Mouse (Mus musculus) ovary, postnatal 36 days (tissue): ENCODE data around the gene Scpep1.

Source experiments
- DNase-seq: peaks from one replicate; pipeline ENCODE4 v3.0.0; 2022; ENCODE audit warnings: low spot score, mixed read lengths

Scpep1 gene

DNA sequence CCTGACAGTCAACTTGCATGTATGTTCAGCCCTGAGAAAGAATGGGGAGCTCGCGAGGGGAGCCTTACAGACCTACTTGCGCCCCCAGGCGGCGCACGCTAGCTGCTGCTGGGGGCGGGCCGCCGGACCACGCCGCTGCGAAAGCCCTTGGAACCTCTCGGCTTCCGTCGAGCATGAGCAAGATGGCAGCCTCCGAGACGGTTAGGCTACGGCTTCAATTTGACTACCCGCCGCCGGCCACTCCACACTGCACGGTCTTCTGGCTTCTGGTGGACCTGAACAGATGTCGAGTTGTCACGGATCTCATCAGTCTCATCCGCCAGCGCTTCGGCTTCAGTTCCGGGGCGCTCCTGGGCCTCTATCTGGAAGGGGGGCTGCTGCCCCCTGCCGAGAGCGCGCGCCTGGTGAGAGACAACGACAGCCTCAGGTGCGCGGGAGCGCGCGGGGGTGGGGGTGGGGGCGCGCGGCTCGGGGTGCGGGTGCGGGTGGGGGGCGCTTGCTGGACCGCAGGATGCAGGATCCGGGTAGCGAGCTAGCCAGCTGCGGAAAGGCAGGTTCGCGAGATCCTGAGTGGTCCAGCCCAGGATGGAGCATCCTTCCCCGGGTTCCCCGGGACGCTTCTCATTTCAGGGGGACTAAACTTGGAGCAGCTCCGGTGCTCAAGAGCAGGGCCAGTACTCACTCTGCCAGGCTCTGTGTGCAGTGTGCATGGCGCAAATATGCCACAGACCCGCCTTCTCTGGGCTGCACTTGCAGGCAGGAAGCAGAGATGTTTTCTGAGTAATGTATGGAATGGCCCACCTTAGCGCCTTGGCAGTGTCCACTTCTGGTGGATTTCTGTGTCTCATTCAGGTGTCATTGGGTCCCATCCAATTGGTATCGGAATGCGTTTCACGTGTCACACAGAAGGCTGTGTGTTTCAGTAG, 18.8 kb upstream of the Scpep1 start:
- DNase-seq = peak; percentile 93

DNA sequence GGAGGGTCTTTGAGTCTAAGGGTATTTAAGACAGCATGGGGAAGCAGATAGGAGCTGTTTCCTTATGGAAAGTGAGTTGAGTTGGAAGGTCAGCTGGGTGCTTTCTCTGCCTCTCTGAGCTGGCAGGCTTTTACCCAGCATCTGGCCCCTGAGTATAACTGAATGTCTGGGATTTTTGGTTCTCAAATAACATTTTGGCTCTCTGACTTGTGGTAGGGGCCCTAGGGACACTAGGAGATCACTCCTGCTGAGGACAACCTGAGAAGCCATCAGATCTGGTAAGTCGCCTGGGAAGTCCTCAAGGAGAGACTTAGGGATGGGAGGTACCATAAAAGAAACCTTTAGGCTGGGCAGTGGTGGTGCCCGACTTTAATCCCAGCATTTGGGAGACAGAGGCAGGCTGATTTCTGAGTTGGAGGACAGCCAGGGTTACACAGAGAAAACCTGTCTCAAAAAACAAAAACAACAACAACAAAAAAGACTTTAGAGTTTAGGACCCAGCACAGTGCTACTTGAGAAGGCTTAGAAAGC, 15.0 kb upstream of the Scpep1 start, which contains the start of gene Coil:
Gene Coil, plus strand, starts transcription at position 51 of the 531 bp plus-strand sequence.
- no peak for DNase-seq

DNA sequence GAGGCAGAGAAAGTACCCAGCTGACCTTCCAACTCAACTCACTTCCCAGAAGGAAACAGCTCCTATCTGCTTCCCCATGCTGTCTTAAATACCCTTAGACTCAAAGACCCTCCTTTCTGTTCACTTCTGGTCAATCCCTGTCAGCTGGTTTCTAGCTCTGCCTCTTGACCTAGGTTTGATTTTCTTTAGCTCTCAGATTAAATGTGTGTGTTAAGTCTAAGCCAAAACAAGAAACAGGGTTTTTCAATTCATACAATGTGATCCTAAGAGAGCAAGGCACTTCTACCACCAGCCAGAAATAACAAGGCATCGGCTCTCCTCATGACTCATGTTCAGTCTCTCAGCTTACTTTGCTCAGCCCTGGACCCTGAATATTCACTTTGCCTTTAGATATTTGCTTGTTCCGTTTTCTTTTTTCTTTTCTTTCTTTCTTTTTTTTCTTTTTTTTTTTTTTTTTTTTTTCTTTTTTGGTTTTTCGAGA, 11.7 kb upstream of the Scpep1 start, which contains the start of gene Elobl:
Gene Elobl, minus strand, starts transcription at position 51 of the 481 bp plus-strand sequence.
- no peak for DNase-seq

DNA sequence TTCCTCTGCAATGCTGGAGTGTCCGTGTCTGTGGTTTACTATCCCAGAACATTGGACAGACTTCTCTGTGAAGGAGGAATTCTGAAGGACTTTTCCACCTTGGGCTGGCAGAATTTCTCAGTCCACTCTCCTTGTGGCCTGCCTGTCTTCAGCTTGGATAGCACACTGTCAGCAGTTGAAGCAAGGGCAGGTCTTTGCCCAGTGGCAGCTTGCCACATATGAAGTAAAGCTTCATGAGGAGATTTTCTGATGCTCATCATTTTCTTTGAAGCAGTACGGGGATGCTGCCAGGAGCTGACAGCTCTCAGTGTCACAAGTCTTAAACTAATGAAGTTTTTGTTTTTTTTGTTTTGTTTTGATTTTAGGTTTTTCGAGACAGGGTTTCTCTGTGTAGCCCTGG, 3.6 kb upstream of the Scpep1 start:
- DNase-seq = no peak

DNA sequence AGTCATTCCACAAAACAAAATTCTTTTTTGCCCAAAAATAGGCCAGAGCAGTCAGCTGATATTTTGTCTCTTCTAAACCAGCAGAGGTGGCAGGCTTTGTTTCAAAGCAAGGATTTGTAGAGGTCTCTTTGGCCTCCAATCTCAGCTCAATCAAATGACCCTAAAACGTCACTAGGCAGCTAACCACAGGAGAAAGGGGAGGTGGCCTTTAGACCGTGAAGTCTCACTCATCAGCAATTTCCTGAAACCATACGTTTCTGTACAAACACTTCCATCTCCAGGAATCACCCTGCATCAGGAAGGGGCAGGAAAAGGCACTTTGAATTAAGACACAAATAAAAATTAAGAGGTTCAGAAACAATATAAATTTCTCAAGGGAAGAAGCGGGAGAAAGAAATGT, 462 bp downstream of the Scpep1 start:
- no peak for DNase-seq

DNA sequence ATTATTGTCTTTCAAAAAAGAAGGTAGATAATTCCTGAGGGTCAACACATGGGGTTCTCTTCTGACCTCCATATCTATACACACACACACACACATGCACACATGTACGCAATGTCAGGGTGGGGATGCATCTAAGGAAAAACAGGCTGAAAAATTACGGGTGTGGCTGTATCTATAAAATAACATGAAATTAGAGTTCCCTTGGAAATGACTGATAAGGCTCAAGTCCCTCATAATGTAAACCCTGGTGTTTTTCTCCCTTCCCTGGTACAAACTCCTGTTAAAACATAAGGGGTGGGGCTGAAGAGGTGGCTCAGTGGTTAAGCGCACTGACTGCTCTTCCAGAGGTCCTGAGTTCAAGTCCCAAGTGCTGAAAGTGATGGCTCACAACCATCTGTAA, 1.7 kb downstream of the Scpep1 start:
- DNase-seq = no peak

DNA sequence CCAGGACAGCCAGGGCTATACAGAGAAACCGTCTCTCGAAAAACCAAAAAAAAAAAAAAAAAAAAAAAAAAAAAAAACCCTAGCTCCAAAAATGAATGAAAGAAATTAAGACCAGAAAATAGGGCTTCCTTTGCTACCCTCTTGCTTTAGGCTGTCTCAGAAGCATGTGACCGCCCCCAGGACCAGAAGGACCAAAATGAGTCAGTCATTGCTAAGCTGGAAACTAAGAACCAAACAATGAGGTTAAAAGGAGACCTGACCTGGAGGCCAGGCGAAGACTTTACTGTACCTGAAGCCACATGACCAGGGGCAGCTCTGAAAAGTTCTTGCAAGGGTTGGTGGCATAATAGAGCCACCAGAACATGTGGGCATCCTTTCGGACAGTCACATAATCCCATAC, 3.1 kb downstream of the Scpep1 start:
- no peak for DNase-seq

DNA sequence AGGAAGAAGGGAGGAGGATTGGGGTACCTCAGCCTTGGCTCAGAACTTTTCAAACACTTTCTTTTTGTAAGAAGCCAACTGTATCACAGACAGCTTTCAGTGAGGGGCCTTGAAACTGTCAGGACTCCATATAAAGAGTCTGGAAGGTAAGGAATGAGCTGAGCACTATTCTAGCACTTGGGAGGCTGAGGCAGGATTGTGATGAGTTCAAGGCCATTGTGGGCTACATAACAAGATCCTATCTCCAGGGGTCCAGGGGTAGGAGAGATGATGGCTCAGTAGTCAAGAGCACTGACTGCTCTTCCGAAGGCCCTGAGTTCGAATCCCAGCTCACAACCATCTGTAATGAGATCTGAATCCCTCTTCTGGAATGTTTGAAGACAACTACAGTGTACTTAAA, 3.7 kb downstream of the Scpep1 start:
- no peak for DNase-seq

DNA sequence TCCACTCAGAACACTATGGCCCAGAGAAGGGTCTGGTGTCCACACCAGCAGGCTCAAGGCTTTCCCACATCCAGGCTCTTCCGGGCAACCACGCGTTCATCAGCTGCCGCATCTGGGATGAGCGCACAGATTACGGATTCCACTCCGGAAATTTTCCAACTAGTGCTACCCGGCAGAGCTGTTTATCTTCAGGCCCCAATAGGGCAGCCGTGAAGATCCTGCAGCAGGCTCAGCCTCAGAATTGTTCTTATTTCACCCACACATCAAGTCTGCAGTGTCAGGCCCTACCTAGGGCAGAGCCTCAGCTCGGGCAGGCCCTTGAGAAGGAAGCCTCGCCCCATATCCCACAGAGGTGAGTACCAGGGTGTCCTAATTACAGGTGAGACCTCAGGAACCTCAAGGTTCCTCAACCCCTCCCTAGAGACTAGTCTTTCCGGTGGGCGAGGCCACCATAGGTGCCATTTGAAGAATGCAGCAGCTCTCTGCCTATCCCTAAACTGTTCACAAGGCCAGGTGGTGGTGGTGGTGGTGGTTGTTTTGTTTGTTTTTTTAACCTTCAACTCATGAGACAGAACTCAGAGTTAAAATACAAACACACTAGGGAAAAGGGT, 4.5 kb downstream of the Scpep1 start:
- no peak for DNase-seq

DNA sequence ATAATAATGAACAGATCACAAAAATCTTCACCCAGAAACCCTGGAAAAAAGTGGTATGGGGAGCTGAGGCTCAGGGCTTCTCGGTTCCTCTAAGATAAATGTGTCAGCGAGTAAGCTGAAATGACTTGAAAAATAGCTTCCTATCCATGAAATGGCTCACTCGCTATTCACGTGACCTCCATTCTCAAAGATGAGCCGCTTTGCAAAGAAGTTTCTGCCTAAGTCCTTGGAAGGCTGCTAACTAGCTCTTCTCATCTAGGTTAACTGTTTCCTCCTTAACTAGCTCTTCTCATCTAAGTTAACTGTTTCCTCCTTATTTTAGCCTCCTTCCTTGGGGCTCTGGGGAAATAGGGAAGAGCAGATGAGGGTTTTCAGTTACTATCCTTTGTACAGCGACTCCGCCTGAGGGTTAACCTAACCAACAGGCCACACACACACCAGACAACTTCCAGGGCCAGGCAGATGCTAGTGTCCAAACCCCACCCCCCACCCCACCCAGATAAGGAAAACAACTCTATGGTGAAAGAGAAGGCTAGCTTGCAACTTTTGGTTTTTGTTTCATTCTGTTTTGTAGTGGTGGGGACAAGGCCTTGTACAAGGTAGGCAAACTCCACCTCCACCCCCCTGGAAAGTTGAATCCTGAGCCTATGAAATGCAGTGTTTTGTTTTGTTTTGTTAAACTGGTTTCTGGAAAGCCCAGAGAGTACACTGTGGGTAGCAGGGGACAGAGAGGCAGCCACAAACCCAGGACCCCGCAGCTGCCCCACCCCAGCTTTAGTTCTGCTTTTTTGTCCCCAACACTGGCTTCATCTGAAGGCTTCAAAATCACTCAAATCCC, 5.2 kb downstream of the Scpep1 start:
- DNase-seq = no peak

DNA sequence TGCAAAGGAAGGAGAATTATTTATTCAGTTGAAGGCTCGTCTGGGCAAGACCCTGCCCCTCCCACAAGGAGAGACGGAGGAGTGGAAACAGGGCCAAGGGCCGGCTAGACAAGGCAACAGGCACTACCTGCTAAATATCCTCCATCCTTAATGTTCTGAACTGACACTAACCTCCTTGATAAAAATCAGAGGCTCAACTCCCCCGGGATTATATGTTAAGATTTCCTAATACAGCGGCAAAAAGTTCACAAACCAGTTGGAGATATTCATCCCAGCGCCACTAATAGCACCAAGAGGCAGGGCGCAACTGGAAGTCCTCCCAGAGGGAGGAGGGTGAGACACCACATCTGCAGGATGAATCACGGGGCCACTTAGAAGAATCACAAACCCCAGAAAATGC, 6.4 kb downstream of the Scpep1 start:
- no peak for DNase-seq

DNA sequence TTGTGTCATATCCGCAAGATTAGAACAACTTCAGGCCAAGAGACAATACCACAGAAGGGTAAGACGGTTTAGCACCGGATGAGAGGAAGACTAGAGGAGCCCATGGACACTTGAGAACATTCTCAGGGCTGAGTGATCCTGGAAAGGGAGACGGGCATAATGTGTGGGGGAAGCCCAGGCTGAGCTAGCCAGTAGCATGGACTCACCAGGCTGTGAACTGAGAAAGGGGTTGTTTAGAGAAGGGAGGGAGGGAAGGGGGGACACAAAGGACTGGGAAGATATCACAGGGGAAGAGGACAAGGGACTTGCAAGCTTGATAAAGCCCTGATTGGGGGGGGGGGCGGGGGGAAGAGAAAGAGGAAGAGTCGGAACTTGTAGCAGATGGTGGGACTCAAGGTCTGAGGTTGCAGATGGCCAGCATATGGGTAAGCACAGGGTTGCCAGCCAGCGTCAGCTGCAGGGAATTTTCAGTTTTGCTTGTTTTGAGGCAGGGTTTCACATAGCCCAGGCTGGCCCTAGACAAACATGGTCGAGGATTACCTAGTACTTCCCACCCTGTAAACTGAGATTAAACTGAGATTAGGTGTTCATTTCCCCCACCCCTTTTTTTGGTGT, 9.2 kb downstream of the Scpep1 start:
- no peak for DNase-seq

DNA sequence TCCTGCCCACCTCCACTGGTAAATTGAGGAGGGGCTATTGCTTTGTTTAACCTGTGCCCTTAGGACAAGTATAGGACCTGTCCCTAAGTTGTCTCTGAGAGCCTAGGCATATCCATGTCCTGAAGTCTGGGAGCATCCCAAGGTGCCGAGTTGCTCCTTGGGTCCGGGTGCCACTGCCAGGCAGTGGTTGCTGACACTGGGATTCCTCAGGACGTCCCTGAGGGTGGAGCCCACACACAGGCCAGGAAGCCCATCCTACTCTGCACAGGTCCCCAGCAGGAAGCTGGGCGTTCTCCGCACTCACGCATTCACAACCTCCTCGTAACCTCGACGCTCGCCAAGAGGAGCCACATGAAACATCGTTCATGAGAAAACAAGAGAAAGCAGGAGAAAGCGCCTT, 13.8 kb downstream of the Scpep1 start:
- no peak for DNase-seq

DNA sequence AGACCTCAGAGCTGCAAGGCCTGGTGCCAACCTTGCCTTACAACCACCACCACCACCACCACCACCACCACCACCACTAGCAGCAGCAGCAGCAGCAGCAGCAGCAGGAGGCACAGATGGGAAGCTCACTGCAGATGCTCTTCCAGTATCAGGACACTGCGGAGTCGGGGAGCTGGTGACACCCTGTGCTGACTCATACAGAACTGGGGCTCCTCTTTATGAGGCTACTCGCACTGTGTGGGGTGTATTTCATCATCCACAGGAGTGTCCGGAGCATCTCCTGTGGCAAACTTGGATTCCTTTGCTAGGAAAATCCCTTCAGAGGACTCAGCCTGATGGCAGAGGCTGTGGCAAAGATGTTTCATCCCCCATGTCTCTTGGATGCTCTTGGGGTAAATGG, 15.6 kb downstream of the Scpep1 start:
- DNase-seq = no peak

DNA sequence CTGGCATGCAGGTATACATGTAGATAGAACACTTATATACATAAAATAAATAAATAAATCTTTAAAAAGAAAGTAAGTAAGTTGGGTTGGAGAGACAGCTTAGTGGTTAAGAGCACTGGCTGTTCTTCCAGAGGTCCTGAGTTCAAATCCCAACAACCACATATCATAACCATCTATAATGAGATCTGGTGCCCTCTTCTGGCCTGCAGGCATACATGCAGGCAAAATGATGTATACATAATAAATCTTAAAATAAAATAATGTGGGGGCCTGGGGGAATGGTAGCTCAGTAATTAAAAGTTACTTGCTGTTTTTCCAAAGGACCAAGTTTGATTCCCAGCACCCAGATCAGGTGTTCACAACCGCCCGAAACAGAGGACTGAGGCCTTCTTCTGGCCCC, 16.5 kb downstream of the Scpep1 start:
- no peak for DNase-seq

DNA sequence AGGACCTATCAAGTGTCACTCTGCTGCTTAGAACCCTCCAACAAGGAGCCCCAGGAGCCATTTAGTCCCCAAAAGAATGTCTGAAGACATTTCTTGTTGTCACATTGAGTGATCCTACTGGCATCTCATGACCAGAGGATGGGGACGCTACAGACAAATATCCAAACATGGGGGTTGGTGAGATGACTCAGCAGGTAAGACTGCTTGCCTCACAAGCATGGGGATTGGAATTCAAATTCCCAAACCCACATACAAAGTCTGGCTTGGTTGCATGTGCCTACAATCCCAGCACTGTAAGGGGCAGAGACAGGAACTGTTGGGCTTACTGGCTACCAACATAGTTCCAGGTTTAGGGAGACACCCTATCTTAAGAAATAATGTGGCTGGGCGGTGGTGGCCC, 17.4 kb downstream of the Scpep1 start:
- no peak for DNase-seq

DNA sequence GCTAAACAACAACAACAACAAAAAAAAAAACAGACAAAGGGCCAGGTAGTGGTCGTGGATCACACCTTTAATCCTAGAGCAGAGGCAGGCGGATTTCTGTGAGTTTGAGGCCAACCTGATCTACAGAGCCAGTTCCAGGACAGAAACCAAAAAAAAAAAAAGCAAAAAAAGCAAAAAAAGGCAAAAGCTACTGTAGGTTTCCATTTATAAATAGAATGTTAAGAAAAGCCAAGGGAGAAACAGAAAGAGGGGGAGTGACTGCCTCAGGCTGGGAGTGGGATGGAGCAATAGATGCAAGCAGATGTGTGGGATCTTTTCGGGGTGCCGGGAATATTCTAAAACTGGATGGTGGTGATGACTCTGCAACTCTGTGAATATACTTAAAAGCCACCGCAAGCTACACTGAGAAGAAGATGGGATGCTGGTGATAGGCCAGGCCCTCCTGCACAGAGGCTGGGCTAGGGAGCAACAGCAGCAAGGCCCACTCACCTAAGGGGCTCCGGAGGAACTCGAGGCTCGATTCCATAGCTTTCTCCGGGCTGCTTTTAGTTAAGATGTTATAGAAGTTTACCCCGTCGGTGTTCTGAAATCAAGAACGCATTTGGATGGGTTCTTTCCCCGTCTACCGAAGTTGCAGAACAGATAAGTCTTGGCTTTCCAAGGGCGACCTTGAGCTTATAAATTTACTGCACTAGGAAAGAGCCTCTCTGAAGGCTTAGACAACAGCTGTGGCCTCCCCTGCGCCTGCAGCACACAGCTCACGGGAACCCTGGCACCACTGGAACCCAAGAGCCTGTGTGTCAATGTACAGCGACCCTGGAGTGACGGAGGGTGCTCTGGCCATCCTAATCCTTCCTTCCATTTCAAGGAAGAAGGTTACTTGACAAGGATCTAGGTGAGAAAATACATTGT, 20.9 kb downstream of the Scpep1 start:
- no peak for DNase-seq

DNA sequence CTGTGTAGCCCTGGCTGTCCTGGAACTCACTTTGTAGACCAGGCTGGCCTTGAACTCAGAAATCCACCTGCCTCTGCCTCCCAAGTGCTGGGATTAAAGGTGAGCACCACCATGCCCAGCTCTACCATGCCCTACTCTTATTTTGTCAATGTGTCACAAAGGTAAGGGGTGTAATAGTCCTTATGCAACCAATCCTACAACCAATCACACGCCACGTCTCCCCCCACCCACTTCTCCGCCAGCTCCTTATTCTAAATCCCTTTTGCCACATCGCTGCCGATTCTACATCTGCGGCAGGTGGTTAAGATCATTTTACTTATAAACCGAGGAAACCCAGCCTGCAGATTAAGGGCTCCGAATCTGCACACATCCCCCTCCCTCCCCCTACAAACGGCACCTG, 22.2 kb downstream of the Scpep1 start:
- DNase-seq = no peak

DNA sequence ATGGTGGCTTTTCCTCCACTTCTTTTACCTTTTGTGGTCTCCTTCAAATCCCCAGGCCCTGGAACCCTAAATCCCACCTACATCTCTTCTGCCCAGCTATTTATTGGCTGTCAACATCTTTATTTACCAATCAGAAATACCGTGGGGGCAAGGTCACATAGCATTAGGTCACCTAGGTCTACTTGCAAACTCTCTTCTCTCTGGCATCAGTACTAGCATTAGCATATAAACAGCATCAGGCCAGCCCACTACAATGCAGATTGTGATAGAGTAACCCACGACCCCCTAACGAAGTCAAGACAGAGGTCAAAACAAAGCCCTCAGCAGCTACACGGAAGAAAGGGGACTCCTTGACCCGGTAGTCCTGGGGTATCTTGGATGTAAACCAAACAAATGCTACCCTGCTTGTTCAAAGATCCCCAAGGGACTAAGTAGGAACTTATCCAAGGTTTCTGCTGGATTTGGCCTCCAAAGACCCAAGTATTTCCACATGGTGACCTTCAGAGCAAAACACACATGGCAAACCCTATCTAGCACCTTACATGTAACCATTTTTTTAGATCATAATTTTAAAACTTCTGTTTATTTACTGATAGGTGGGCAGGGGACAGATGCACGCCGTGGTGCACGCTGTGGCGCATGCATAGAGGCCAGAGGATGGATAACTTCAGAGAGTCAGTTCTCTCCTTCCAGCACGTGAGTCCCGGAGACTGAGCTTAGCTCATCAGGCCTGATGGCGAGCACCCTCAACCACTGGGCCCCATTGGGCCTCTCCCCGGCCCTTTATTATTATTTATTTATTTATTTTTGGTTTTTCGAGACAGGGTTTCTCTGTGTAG, 23.4 kb downstream of the Scpep1 start:
- no peak for DNase-seq

DNA sequence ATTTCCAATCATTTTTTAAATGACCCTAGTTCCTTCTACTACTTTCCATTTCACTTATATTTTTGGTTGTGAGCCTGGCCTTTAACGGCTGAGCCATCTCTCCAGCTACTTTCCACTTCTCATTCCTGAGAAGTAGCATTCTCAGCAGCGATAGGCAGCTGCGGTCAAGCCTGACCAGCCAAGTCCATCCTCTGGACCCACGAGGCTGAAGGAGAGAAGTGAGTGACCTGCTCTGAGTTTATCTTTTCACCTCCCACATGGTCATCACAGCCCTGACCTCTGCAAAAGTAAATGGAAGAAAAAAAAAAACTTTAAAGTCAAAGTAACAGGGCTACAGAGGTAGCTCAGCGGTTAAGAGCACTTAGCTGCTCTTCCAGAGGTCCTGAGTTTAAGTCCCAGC, 28.7 kb downstream of the Scpep1 start:
- no peak for DNase-seq
